Mouse (Mus musculus): ENCODE measurements at regions not wholly inside any gene's neighbourhood (a gene's known extent, or its start where the extent isn't known, plus 50 kb on each side); places are given as distances from the start of the nearest gene placed in this dataset.

GRCm38 (mm10) chr14:90197791-90198190, 1726.6 kb upstream of the Pcdh20 start:
- H3K4me1 ChIP-seq (ENCODE audit: control insufficient read depth in 1 of 2, insufficient read depth in 2 of 2): no peaks in the 10 kb centered on the region
- dilution Hi-C loops (cut with MboI; ENCODE audit: extremely low pct_ligation_motif_present, extremely low pct_unique_long_range_greater_than_20kb, low sequenced_read_pairs): no loop called here
- no peak for TF ChIP-seq JUND (conservative IDR thresholded peaks at IDR 0.05; ENCODE audit: low read depth, low read length)
- TF ChIP-seq EP300 (IDR thresholded peaks at IDR 0.05; ENCODE audit: low read length): no peak
- TF ChIP-seq E2F4 (IDR thresholded peaks at IDR 0.05; ENCODE audit: insufficient replicate concordance, low read depth, low read length): no peak
- TF ChIP-seq MXI1 (IDR thresholded peaks at IDR 0.05; ENCODE audit: low read depth, low read length): no peak
- TF ChIP-seq SMC3 (IDR thresholded peaks at IDR 0.05; ENCODE audit: low read depth, low read length): no peak
- no peak for TF ChIP-seq ETS1 (conservative IDR thresholded peaks at IDR 0.05; ENCODE audit: low read depth, low read length)
- no peak for TF ChIP-seq USF1 (IDR thresholded peaks at IDR 0.05; ENCODE audit: low read depth, low read length)
- TF ChIP-seq ZMIZ1 (IDR thresholded peaks at IDR 0.05; ENCODE audit: low read depth, low read length): no peak
- no peak for TF ChIP-seq SIN3A (IDR thresholded peaks at IDR 0.05; ENCODE audit: low read length)
- TF ChIP-seq JUN (IDR thresholded peaks at IDR 0.05; ENCODE audit: insufficient read depth, low read depth, low read length): no peak
- no peak for TF ChIP-seq CTCF (conservative IDR thresholded peaks at IDR 0.05 in 1 of 2, IDR thresholded peaks at IDR 0.05 in 1 of 2; ENCODE audit: low read depth in 2 of 2, low read length in 2 of 2)
- H3K4me2 ChIP-seq (ENCODE audit: insufficient read depth, low read depth, poor library complexity, severe bottlenecking): no peak overlapping the region
- no peak for DNase-seq (ENCODE audit: extremely low read depth)
- H3K36me3 ChIP-seq (replicated peaks in 1 of 2; ENCODE audit: control insufficient read depth in 1 of 2, insufficient read depth in 1 of 2, low read length in 1 of 2): no peaks in the 10 kb centered on the region
- H3K79me2 ChIP-seq (replicated peaks; ENCODE audit: control insufficient read depth, extremely low read depth, insufficient read depth, poor library complexity, severe bottlenecking): no peaks in the 10 kb centered on the region
- no peaks in the 10 kb centered on the region for H3K27me3 ChIP-seq (replicated peaks)
- in situ Hi-C loops (cut with MboI; ENCODE audit: low pct_ligation_motif_present, low pct_unique_long_range_greater_than_20kb, low sequenced_read_pairs): no loop called here
- no peak overlapping the region for H3K9ac ChIP-seq (ENCODE audit: insufficient read depth, low read depth)
- peaks cover 4% of the 10 kb centered on the region for H3K9me3 ChIP-seq (replicated peaks; ENCODE audit: low read length)
- H3K4me3 ChIP-seq (replicated peaks in 1 of 3; ENCODE audit: low read depth in 2 of 3, low read length in 2 of 3, poor library complexity in 1 of 3): no peak overlapping the region
- no peak overlapping the region for H3K27ac ChIP-seq (ENCODE audit: insufficient read depth, low read depth)

GRCm38 (mm10) chr14:90172729-90173128, 1701.5 kb upstream of the Pcdh20 start:
- in situ Hi-C loops (cut with MboI; ENCODE audit: low pct_ligation_motif_present, low pct_unique_long_range_greater_than_20kb, low sequenced_read_pairs): no loop called here
- DNase-seq (ENCODE audit: extremely low read depth): no peak
- Histone ChIP-seq H3K27me3 (replicated peaks) (no peaks in the 10 kb centered on the region), H3K4me1 (ENCODE audit: control insufficient read depth in 1 of 2, insufficient read depth in 2 of 2) (no peaks in the 10 kb centered on the region), H3K4me2 (ENCODE audit: insufficient read depth, low read depth, poor library complexity, severe bottlenecking) (no peak overlapping the region), H3K27ac (ENCODE audit: insufficient read depth, low read depth) (no peak overlapping the region), H3K4me3 (replicated peaks in 1 of 3; ENCODE audit: low read depth in 2 of 3, low read length in 2 of 3, poor library complexity in 1 of 3) (no peak overlapping the region), H3K9ac (ENCODE audit: insufficient read depth, low read depth) (no peak overlapping the region), H3K9me3 (replicated peaks; ENCODE audit: low read length) (peaks cover 14% of the 10 kb centered on the region), H3K79me2 (replicated peaks; ENCODE audit: control insufficient read depth, extremely low read depth, insufficient read depth, poor library complexity, severe bottlenecking) (no peaks in the 10 kb centered on the region), H3K36me3 (replicated peaks in 1 of 2; ENCODE audit: control insufficient read depth in 1 of 2, insufficient read depth in 1 of 2, low read length in 1 of 2) (no peaks in the 10 kb centered on the region)
- dilution Hi-C loops (cut with MboI; ENCODE audit: extremely low pct_ligation_motif_present, extremely low pct_unique_long_range_greater_than_20kb, low sequenced_read_pairs): no loop called here
- TF ChIP-seq MEF2A (IDR thresholded peaks at IDR 0.05; ENCODE audit: borderline replicate concordance, low read depth, low read length) (no peak), ZKSCAN1 (IDR thresholded peaks at IDR 0.05; ENCODE audit: borderline replicate concordance, low read depth, low read length) (no peak), TCF12 (IDR thresholded peaks at IDR 0.05; ENCODE audit: low read depth, low read length) (no peak), ZMIZ1 (IDR thresholded peaks at IDR 0.05; ENCODE audit: low read depth, low read length) (no peak), E2F4 (IDR thresholded peaks at IDR 0.05; ENCODE audit: insufficient replicate concordance, low read depth, low read length) (no peak), ETS1 (conservative IDR thresholded peaks at IDR 0.05; ENCODE audit: low read depth, low read length) (no peak), GABPA (IDR thresholded peaks at IDR 0.05; ENCODE audit: insufficient replicate concordance, low read depth, low read length) (no peak), ZNF384 (IDR thresholded peaks at IDR 0.05; ENCODE audit: low read depth, low read length) (no peak), SMC3 (IDR thresholded peaks at IDR 0.05; ENCODE audit: low read depth, low read length) (no peak), EP300 (IDR thresholded peaks at IDR 0.05; ENCODE audit: low read length) (no peak), MAFK (IDR thresholded peaks at IDR 0.05; ENCODE audit: insufficient replicate concordance, low read length) (no peak)

Data from CH12.LX (cell line).